Mouse (Mus musculus) duodenum, adult 2 months (tissue): ENCODE results near the gene Vmn2r47. TPM values are rescaled to one million over a fixed set of nuclear protein-coding genes. Genes with fewer than 3 reads are reported as not detected.

Source experiments
- polyA plus RNA-seq: library from polyadenylated mRNA; depleted of rRNA; stranded (reverse); fragments of >200 nt; gene quantifications from 2 replicates; pipeline ENCODE4 v1.2.3, GENCODE M21; 2012; ENCODE audit warnings: low replicate concordance; rRNA removed

Gene Vmn2r47
- not detected in 2 replicates for polyA plus RNA-seq

DNA sequence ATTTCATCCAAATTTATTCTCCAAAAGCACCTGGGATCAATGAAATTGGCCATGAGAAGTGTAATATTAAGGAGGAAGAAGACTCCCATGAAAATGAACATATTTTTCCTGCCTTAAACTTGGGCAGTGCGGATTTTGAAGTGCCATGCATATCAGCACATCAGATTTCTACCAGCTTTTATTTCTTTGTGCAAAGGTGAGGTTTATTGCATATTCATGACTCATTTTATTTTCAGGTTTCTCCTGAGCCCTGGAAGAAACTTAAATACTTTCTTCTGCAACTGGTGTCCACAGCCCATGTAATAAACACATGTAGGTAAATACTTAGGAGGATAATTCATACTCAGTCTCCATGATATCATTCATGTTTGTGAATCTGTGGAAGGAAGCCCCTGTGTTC, at the start of gene Vmn2r47:
Gene Vmn2r47, minus strand, starts transcription at position 101 of the 400 bp plus-strand sequence.

DNA sequence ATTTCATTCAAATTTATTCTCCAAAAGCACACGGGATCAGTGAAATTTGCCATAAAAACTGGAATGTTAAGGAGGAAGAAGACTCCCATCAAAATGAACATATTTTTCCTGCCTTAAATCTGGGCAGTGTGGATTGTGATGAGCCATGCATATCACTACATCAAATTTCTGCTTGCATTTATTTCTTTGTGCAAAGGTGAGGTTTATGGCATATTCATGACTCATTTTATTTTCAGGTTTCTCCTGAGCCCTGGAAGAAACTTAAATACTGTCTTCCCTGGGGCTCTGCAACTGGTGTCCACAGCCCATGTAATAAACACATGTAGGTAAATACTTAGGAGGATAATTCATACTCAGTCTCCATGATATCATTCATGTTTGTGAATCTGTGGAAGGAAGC, 70.7 kb downstream of the Vmn2r47 start, which contains the start of gene Vmn2r46:
Gene Vmn2r46, minus strand, starts transcription at position 101 of the 400 bp plus-strand sequence.

Other genes with a start within 250 kb of the Vmn2r47 start
- gene Vmn2r46, start 70.8 kb downstream of the Vmn2r47 start, polyA plus RNA-seq: not detected in 2 replicates
- gene Vmn2r48, start 112.3 kb upstream of the Vmn2r47 start, polyA plus RNA-seq: not detected in 2 replicates
- gene Vmn2r49, start 150.9 kb upstream of the Vmn2r47 start, polyA plus RNA-seq: not detected in 2 replicates
- not detected in 2 replicates for gene Vmn2r50, start 212.0 kb upstream of the Vmn2r47 start, polyA plus RNA-seq